Mouse (Mus musculus) right cerebral cortex, postnatal 25 days (tissue): ENCODE measurements at regions not wholly inside any gene's neighbourhood (a gene's known extent, or its start where the extent isn't known, plus 50 kb on each side); places are given as distances from the start of the nearest gene placed in this dataset.
"Not testable (repeated sequence)": the region's sequence is repeated elsewhere in the genome, so short reads cannot be mapped to it uniquely, and the experiment has no call there.

ENCODE experiments used
- DNase-seq: peaks from one replicate; pipeline ENCODE4 v3.0.0; 2022

GRCm38 (mm10) chr10:119146342-119146741 lies 93.5 kb downstream of the Cand1 start:
- DNase-seq, result no peak

- DNase-seq, result no peak
Measured at GRCm38 (mm10) chr10:119142866-119143265, 97.0 kb downstream of the Cand1 start.

GRCm38 (mm10) chr10:119142307-119142706 lies 97.5 kb downstream of the Cand1 start:
- DNase-seq, result peak; percentile 21

GRCm38 (mm10) chr10:119138237-119138636 lies 101.6 kb downstream of the Cand1 start:
- no peak for DNase-seq

- DNase-seq, result no peak
Measured at GRCm38 (mm10) chr10:119135489-119135924, 104.3 kb downstream of the Cand1 start.

GRCm38 (mm10) chr10:119134797-119135488 lies 104.9 kb downstream of the Cand1 start:
- DNase-seq, result no peak

GRCm38 (mm10) chr10:119131977-119132376 lies 107.9 kb downstream of the Cand1 start:
- peak; percentile 18 for DNase-seq

GRCm38 (mm10) chr10:119130676-119131075 lies 109.2 kb downstream of the Cand1 start:
- DNase-seq, result no peak

GRCm38 (mm10) chr10:119128035-119128434 lies 111.8 kb downstream of the Cand1 start:
- no peak for DNase-seq

GRCm38 (mm10) chr10:119123517-119123916 lies 116.3 kb downstream of the Cand1 start:
- DNase-seq, result no peak

- DNase-seq, result no peak
Measured at GRCm38 (mm10) chr10:119122347-119122746, 117.5 kb downstream of the Cand1 start.

GRCm38 (mm10) chr10:119121575-119121974 lies 118.3 kb downstream of the Cand1 start:
- DNase-seq, result no peak

- DNase-seq, result no peak
Measured at GRCm38 (mm10) chr10:119116843-119117390, 122.9 kb downstream of the Cand1 start.

GRCm38 (mm10) chr10:119115200-119115599 lies 124.7 kb downstream of the Cand1 start:
- DNase-seq, result not testable (repeated sequence)

GRCm38 (mm10) chr10:119114653-119115052 lies 125.2 kb downstream of the Cand1 start:
- no peak for DNase-seq

- DNase-seq, result peak; percentile 20
Measured at GRCm38 (mm10) chr10:119111886-119112285, 128.0 kb downstream of the Cand1 start.

GRCm38 (mm10) chr10:119111409-119111808 lies 128.4 kb downstream of the Cand1 start:
- no peak for DNase-seq

- no peak for DNase-seq
Measured at GRCm38 (mm10) chr10:119110614-119111013, 129.2 kb downstream of the Cand1 start.

GRCm38 (mm10) chr10:119109207-119109606 lies 130.6 kb downstream of the Cand1 start:
- DNase-seq, result no peak

- no peak for DNase-seq
Measured at GRCm38 (mm10) chr10:119107728-119108127, 132.1 kb downstream of the Cand1 start.

GRCm38 (mm10) chr10:119106105-119106504 lies 133.8 kb downstream of the Cand1 start:
- no peak for DNase-seq

- DNase-seq, result no peak
Measured at GRCm38 (mm10) chr10:119105279-119105881, 134.5 kb downstream of the Cand1 start.

- no peak for DNase-seq
Measured at GRCm38 (mm10) chr10:119100511-119100910, 139.3 kb downstream of the Cand1 start.

GRCm38 (mm10) chr10:119099092-119099792 lies 140.6 kb downstream of the Cand1 start:
- DNase-seq, result no peak
